In the genomic region with DNA sequence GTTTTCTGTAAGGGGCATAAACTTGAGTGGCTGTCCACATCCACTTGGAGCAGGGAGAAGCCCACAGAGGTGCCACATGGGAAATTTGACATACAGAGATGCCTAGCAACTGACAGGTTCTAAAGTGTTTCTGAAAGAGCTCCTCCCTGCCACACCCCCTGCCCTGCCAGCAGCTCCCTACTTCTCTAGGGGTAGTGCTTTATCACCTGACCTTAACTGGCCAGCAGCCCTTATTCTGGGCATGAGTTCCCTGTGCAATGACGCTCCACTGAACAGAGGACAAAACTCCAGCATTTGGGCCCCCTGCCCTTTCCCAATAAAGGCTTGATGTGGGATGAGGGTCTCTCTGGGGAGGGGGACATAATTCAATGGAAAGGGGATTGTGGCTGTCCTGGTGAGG, we compare ENCODE assay signal across 23 mouse cellular contexts.
"Had no signal": no experiment of that assay in that cellular context is flagged by ENCODE, and none has a peak within 500 bp of the region (broad histone marks: within the 10 kb centered on the region; RNA-seq: fewer than 3 reads in every experiment).

No protein-coding gene starts in this region.

- DNase-seq: cerebellum, adult 2 months; cerebellum, adult 8-10 months; cerebellum, adult 9-10 months; cerebellum, adult 9-11 months; cerebellum, postnatal 36 days; embryo, embryonic 11 days; forebrain, postnatal 0 days; gastrocnemius, adult 2 months; gastrocnemius, postnatal 10 days; gastrocnemius, postnatal 14 days; gastrocnemius, postnatal 25 days; gastrocnemius, postnatal 36 days; heart, adult 2 months had no signal

- H3K4me2 ChIP-seq: embryonic facial prominence, embryonic 12.5 days; embryonic facial prominence, embryonic 13.5 days; embryonic facial prominence, embryonic 15.5 days; forebrain, embryonic 12.5 days; forebrain, embryonic 15.5 days had no signal

- H3K4me1 ChIP-seq: embryonic facial prominence, embryonic 10.5 days; embryonic facial prominence, embryonic 12.5 days; embryonic facial prominence, embryonic 15.5 days; forebrain, embryonic 12.5 days had no signal

- ATAC-seq: forebrain, embryonic 14.5 days; forebrain, embryonic 15.5 days; forebrain, embryonic 16.5 days; forebrain, postnatal 0 days had no signal

- H3K36me3 ChIP-seq: embryonic facial prominence, embryonic 10.5 days; embryonic facial prominence, embryonic 12.5 days; embryonic facial prominence, embryonic 13.5 days; embryonic facial prominence, embryonic 15.5 days; forebrain, embryonic 10.5 days; forebrain, embryonic 12.5 days; forebrain, embryonic 15.5 days had no signal

- H3K9ac ChIP-seq: embryonic facial prominence, embryonic 12.5 days; embryonic facial prominence, embryonic 13.5 days; embryonic facial prominence, embryonic 15.5 days; forebrain, embryonic 12.5 days; forebrain, embryonic 15.5 days; forebrain, postnatal 0 days had no signal

- H3K4me3 ChIP-seq: embryonic facial prominence, embryonic 10.5 days; embryonic facial prominence, embryonic 12.5 days; embryonic facial prominence, embryonic 13.5 days; embryonic facial prominence, embryonic 15.5 days; erythroblast, embryonic 14.5 days; forebrain, embryonic 10.5 days; forebrain, embryonic 12.5 days; forebrain, embryonic 15.5 days; gastrocnemius, adult 2 months; heart, adult 2 months had no signal

- H3K27me3 ChIP-seq: embryonic facial prominence, embryonic 12.5 days; embryonic facial prominence, embryonic 13.5 days; embryonic facial prominence, embryonic 15.5 days; forebrain, embryonic 12.5 days; forebrain, embryonic 15.5 days had no signal

- H3K9me3 ChIP-seq: embryonic facial prominence, embryonic 10.5 days; embryonic facial prominence, embryonic 12.5 days; embryonic facial prominence, embryonic 13.5 days; embryonic facial prominence, embryonic 15.5 days; forebrain, embryonic 10.5 days; forebrain, embryonic 12.5 days; forebrain, embryonic 15.5 days had no signal

- H3K27ac ChIP-seq: embryonic facial prominence, embryonic 10.5 days; embryonic facial prominence, embryonic 12.5 days; embryonic facial prominence, embryonic 13.5 days; embryonic facial prominence, embryonic 15.5 days; forebrain, embryonic 10.5 days; forebrain, embryonic 12.5 days; forebrain, embryonic 15.5 days; gastrocnemius, adult 2 months; heart, adult 2 months had no signal
